Mouse (Mus musculus) lung, postnatal 0 days (tissue): ENCODE data around the gene Them7.

Experiments
- CTCF ChIP-seq: IDR thresholded peaks from 2 replicates; pipeline ENCODE4 v1.5.1; 2016; ENCODE audit warnings: antibody characterized with exemption, mild to moderate bottlenecking
- EP300 ChIP-seq: IDR thresholded peaks from 2 replicates; pipeline ENCODE4 v1.6.1; 2016; ENCODE audit warnings: antibody characterized with exemption, mild to moderate bottlenecking, control low read depth

- TF ChIP-seq CTCF, result no peak
- no peak for TF ChIP-seq EP300
These were observed 203.3 kb downstream of the Them7 start for GRCm38 (mm10) chr2:105427447-105427846.
